Mouse (Mus musculus) heart, adult 9 months (tissue): ENCODE measurements around the gene Il5.
"Not testable (repeated sequence)": the region's sequence is repeated elsewhere in the genome, so short reads cannot be mapped to it uniquely, and the experiment has no call there.

Experiments used
- DNase-seq, 2 experiments: peaks; one replicate each; pipeline ENCODE4 v3.0.0; 2022; ENCODE audit warnings: low spot score in 2 of 2

The Il5 gene

DNA sequence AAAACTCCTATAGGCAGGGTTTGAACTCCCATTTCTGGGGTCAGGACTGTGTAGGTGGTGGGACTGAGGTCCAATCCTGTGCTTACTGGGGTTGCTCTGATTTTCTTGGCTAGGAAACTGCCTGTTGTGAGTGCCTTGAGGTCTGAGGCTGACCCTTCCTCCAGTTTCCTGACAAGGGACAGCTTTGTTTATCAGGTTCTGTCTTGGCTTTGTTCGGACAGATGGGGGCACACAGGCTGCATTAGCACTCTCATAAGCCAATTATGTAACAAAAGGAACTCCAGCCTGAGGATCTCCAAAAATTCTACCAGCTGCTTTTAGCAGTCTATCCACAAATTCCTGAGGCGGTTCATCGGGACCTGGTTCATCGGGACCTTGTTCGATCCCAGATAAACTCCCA lies 21.8 kb downstream of the Il5 start:
- peak; percentile 47 to 59 for DNase-seq

DNA sequence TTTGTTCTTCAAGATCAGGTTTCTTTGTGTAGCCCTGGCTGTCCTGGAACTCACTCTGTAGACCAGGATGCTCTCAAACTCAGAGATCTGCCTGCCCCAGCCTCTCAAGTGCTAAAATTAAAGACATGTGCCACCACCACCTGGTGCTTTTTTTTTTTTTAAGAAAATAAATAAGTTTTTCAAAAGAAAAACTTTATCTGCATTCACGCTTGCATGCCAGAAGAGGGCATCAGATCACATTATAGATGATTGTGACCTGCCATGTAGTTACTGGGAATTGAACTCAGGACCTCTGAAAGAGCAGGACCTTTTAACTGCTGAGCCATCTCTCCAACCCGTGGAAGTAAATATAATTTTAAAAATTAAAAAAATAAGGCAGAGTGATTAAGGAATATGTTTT lies 24.7 kb downstream of the Il5 start:
- no peak for DNase-seq

DNA sequence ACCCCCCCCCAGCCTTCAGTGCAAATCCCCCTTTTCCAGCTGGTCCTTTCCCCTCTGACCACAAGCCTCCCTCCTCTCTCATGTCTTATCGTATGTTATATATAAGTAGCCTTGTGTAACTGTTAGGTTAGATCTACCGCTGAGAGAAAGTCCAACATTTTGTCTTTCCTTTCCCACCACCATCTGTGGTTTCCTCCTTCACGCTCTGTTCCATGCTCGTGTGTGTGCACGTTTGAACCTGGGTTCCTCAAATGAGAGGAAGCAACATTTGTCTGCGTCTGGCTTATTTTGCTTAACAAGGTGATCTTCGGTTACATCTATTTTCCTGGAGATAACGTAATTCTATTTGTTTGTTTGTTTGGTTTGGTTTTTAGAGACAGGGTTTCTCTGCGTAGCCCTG lies 27.4 kb downstream of the Il5 start:
- no peak for DNase-seq

DNA sequence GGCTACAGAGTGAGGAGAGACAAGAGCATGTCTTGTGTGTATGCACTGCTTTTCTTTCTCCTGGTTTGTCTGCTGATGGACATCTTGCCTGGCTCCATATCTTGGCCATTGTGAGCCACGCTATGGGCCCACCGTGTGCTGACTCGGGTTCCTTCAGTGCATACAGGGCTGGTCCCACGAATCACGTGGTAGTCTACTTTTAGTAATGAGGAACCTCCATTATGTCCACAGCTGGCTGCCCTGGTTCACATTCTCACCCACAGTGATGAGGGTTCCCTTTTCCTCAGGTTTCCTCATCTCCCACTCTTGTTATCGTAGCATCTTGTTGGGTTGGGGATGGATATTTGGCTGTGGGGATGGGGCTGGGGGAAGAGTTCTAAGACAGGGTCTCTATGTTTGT lies 28.0 kb downstream of the Il5 start:
- no peak for DNase-seq

DNA sequence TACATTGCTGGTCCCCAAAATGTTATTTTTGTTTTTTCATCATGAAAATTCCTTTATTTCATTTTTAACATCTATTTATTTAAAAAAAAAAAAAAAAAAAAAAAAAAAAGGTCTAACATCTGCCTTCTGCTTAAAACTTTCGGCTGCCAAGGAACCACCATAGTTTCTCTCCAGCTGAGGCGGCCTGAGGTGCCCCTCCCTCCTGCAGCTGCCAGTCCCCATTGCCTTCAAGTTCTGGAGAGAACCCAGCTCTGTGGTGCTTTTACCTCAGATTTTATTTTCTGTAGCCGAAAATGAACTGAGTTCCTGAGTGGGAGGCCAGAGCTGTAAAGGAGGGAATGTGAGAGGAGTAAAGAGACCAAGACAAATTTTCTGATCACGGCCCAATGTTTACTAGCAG lies 28.7 kb downstream of the Il5 start:
- DNase-seq = no peak

DNA sequence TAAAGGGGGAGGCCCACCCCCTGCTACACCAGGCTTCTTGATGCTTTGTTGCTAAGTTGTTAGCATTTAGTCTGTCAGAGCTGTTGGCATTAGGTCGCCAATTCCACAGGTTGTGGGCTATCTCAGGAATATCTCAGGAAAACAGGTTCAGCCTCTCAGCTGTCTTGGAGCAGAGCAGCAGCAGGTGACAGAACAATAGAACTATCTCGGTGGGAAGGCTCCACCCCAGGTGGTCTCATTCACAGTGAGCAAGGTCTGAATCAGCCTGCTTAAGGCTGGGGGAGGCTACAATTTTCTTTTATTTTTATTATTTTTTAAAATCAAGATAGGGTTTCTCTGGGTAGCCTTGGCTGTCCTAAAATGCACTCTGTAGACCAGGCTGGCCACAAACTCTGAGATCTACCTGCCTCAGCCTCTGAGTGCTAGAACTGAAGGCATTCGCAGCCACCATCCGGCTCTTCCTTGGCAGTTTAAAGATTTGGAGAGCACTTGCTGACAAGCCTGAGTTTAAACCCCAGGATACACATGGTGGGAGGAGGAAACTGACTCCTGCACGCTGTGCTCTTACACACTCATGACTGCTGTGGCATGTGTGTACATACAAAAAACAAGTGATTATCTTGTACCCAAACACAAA lies 29.2 kb downstream of the Il5 start:
- DNase-seq = no peak

DNA sequence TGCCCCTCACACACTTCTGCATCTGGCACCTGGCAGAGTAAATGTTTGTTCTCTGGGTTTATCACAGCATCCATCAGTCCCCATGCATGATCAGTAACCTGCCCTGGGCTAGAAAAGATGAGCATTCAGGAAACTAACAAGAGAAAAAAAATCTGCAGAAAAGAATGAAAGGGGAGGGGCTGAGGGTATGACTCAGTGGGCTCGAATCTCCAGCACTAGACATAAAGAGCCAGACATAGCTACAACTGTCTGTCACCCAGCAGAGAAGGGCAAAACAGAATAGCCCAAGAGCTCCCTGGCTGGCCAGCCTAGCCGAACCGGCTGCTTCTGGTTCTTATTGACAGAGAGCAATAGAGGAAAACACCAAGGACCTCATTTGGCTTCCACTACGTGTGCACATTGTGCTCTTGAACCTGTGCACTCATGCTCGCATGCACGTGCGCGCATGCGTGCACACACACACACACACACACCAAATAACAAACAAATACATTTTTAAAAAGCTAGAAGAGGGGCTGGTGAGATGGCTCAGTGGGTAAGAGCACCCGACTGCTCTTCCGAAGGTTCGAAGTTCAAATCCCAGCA lies 34.5 kb downstream of the Il5 start:
- no peak for DNase-seq

DNA sequence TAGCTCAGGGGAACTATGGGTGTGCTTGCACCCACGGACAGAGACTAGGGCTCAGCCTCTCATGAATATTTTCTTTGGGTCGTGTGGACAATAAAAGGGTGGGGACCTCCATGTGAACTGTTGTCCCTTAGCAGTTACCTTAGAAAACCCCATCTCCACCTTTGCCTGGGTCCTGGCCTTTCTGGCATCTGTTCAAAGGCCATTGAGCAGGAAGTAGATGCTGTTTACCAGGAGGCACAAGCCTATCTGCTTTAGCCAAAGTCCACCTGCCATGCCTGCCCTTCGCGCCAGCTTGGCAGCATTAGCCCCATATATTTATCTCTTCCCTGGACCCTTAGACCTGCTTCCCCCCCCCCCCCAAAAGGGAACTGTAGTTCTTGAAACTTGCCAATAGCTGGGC lies 37.0 kb downstream of the Il5 start:
- no peak for DNase-seq

DNA sequence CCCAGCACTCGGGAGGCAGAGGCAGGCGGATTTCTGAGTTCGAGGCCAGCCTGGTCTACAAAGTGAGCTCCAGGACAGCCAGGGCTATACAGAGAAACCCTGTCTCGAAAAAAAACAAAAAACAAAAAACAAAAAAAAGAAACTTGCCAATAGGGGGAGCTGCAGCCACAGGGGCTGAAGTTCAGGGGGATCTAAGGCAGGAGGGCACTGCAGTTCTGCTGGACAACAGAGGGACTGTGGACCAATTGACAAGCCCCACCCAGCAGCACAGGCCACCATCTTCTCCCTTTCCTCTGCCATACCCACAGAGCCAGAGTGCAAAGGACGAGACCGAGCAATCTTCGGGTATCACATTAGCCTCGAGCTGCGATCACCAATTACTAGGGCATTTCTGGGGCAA lies 37.4 kb downstream of the Il5 start:
- not testable (repeated sequence) for DNase-seq

DNA sequence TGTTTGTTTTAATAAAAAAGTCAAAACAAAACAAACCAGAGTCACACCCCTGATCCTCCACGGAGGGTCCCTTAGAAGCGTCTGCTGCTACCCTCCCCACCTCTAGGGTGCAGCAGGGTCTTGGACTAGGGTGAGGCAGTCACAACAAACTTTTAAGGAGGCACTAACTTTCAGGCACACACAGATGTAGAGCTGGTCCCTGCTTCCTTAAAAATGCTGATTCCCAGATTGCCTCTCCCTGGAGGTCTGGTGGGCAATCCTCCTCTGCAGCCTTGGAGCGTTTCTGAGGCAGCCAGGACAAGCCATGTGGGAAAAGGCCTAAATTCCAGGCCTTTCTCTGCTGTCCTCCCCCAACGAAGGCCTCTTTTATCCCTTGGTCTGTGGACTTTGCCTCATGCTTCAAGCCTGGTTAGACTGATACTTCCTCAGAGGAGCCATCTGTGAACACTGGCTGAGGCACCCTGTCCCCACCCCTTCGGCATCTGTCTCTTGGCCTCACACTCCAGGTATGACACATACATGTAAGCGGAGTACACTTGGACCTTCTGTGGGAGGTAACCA lies 38.3 kb downstream of the Il5 start:
- DNase-seq = no peak

DNA sequence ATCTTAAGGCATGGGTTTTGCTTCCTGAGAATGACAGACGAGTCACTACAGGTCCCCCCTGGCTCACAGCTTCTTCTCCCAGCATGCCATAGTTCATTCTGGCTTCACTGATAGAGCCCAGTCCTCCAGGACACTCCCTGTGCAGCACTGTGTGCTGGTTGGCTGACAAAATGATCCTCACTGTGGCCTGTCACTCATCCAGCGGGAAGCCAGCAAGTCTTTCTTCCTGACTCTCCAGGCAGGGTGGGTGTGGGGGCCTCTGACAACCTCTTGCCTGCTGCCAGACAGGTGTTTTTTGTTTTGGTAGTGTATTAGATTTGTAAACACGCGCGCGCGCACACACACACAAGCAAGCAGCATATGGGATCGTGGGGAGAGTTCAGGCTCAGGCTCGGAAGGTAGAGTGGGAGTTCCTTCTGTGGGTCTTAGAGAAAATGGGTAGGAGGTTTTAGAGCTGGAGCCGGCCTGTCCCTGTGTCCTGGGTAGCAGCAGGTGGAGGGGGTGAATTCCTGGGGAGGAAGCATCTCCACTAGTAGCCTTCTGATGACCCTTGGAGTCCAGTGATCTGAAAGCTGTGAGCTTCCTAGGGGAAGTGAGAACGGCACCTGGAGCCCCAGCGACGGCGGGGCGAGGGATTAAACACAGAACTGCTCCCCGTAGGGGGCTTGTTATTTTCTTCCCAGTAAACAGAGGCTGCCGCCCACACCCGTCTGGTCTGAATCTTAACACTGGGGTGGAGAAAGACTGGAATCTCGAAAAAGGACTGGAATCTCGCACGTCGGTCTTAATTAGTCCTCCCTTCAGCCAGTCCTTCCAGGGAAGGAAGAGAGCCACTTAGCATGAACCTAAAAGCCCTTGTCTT lies 39.2 kb downstream of the Il5 start:
- no peak for DNase-seq

DNA sequence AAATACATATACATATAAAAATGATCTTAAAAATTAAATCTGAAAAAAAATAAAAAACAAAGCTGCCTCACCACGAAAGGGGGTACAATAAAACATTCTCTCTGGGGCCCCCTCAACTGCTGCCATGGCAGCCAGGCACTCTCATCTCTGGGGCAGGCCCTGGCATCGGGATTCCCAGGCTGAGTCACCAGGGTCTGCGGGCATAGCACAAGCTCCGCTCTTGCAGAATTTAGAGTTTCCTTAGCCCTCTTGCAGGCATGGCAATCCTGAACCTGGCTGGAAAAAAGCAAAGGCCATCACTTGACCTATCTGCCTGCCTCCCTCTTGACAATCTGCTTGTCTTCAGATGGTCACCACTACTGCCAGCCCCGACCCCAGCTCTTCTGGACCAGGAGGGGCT lies 40.7 kb downstream of the Il5 start:
- no peak for DNase-seq

DNA sequence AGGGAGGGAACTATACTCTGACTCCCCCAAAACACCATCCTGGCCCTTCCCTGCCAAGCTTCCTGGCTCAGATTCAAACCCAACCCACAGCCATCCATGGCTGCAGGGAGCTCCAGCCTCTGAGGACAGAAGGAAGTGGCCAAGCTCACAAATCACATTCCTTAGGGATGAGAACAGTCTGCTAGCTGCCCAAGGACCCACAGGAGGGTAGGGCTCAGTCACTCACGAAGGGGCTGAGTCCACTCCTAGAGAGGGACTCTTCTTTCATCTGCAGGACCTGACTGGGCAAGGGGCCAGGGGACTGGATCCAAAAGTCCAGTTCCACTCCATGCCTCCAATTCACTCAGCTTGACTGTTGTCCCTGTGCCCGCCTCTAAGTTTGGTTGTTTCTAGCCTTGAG lies 41.2 kb downstream of the Il5 start:
- DNase-seq = peak; percentile 82 to 88

DNA sequence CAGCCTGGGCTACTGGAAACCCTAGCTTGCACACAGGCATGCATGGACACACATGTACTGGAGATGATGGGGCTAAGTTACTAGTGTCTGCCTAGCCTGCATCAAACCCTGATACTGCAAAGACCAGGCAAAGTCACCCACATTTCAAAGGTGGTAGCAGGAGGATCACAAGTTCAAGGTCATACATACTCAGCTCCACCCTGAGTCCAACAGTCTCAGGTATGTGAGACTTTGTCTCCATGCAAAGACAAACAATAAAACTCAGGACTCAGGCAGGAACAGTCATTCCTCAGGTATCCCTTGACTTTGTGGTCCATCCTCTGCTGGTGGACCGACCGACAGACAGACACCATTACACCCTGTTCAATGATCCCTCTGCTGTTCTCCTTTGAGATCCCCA lies 41.8 kb downstream of the Il5 start:
- DNase-seq = no peak

DNA sequence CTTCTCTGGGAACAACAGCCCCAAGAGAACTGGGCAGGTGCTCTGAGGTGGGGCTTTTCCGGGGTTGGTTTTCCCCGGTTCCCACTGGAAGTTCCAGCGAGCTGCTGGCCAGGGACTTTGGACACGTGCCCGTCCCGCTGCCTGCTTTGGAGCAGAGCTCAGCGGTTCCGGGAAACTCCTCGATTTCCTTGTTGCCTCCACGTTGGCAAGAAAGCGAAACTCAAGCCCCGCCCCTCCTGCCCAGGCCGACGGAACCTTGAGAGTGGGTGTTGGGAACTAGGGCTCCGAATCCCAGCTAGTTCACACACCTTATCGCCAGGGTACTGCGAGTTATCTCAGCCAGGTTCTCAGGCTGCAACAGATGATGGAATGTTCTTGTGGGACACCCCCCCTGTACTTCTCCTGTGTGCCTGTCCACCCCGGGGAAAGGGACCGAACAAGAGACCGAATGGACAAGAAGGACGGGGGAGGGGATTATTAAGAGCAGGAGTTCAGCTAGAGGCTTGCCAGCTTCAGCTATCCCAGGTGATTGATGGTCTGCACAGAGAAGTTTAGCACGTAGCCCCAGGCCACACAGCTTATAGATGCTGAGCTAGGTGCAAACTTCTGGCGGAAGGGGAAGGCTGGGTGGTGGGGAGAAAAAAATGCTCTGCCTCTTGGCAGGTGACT lies 42.4 kb downstream of the Il5 start:
- DNase-seq = peak; percentile 92

DNA sequence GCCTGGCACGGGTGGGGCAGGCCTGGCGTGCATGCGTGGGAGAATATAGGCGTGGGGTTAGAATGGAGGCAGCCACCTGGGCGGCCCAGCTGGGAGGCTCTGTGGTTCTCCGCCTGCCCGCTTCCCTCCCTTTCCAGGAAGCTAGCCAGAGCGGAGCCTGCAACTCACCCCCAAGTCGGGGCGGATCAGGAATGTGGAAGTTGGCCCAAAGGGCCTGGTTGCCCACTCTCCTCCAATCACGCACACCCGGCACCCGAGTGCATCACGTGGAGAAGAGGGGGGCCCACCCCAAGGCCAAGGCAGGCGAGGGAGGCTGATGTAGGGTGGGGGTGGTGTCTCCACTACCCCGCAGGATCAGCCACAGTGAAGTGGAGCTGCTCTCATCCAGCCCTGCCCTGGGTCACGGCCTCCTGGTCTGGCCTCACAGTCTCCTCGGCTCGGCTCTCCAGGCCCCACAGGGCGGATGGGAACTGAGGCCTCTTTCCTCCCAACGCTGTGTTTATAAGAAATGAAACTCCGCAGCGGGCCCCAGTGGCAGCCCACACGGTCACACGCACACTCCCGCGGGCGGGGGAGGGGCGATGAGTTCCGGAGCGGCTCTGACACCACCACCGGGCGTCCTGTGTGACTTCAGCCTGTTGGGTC lies 43.0 kb downstream of the Il5 start:
- peak; percentile 95 to 96 for DNase-seq

DNA sequence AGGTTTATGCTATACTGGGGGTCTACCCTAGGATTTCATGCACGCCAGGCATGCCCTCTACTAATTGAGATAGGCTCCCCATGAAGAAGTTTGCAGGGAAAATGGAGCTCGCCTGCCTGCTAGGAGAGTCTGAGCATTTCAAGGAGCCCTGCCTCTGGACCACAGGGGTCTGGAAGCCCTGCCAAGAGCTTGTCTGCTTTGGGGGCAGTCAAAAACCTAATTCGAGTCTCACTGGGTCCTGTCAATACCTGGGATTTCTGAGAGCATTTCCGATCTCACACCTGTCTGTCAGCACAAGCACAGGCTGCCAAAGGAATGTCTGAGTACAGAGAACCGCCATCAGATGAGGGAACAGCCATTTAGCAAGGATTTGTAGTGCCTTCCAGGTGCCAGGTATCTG lies 44.0 kb downstream of the Il5 start:
- DNase-seq = no peak

DNA sequence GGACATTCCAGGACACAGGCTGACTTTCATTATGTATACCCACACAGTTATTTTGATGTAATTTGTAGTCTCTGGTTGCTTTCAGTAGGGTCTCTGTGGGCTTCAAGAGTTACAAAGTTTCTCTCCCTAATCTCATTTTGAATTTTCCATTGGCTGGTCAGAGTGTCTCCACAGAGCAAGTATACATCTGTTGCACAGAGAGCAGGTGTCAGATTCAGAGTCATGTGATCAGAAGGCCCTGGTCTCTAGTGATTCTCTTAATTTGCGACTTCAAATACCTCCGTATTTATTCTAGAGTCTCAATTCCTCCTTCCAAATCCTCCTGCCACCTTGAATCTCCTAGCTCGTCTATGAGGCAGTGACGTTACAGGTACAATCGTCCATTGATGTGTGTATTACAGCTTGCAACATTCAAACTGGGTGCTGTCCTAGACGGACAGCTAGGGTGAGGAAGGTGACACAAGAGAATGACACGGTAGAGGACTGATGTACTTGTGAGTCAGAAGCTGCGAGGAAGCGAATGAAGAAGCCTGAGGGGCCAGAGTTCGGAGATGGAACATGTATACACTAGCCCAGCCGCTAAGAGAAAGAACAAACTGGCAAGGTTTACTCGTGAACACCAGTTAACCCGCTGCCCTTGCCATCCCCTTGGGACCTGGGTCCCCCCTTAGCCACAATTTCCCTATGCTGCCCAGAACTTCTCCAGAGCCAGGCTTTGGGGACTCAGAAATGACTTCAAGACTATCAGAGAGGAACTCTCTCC lies 48.0 kb downstream of the Il5 start:
- DNase-seq = no peak

DNA sequence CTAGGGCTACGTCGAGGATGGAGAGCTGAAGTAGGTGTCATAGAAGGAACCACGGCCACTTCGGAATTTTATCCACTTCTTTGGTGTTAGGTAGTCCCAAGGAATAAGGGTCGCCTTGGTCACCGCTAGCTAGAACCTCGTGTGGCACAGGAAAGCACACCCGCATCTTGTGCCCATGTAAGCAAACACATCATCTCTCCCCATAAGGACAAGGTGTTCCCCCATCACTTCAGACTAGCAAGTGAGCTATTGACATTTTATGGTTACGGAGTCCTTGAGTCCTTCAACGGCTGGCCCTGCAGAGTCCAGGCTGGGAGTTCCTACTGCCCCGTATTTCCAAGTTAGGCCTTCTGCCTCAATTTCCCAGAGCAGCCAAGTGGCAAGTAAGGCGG lies 48.6 kb downstream of the Il5 start:
- no peak for DNase-seq

DNA sequence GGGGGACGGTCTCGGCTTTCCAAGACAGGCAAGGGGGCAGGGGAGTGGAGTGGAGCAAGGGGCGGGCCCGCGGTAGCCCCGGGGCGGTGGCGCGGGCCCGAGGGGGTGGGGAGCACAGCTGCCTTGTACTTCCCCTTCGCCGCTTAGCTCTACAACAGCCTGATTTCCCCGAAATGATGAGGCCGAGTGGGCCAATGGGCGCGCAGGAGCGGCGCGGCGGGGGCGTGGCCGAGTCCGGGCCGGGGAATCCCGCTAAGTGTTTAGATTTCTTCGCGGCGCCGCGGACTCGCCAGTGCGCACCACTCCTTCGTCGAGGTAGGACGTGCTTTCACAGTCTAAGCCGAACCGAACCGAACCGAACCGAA lies 49.1 kb downstream of the Il5 start, which contains the start of gene Irf1:
Gene Irf1 (plus strand): TSS at position 255 of the 365 bp plus-strand sequence.
- DNase-seq = peak; percentile 96 to 97
